Mouse (Mus musculus) urinary bladder, postnatal 25 days (tissue): ENCODE results near the gene Tagap.
A peak's percentile ranks its signal among the peaks of the same experiment; 100 is the strongest.
"Not testable (repeated sequence)": the region's sequence is repeated elsewhere in the genome, so short reads cannot be mapped to it uniquely, and the experiment has no call there.

ENCODE experiments used
- DNase-seq: peaks from one replicate; pipeline ENCODE4 v3.0.0; 2022; ENCODE audit warnings: low spot score

The Tagap gene

GRCm38 (mm10) chr17:7914596-7915227 is 11.1 kb upstream of the Tagap start:
- no peak for DNase-seq

- no peak for DNase-seq
These were observed 10.0 kb upstream of the Tagap start for GRCm38 (mm10) chr17:7915791-7916190.

- DNase-seq = no peak
These were observed 8.8 kb upstream of the Tagap start for GRCm38 (mm10) chr17:7916782-7917574.

- no peak for DNase-seq
These were observed 7.4 kb upstream of the Tagap start for GRCm38 (mm10) chr17:7918355-7918754.

GRCm38 (mm10) chr17:7919209-7919608 is 6.6 kb upstream of the Tagap start:
- DNase-seq = no peak

GRCm38 (mm10) chr17:7922564-7922963 is 3.2 kb upstream of the Tagap start:
- no peak for DNase-seq

GRCm38 (mm10) chr17:7924185-7924725 is 1.5 kb upstream of the Tagap start:
- no peak for DNase-seq

- DNase-seq = peak; percentile 72
These were observed 2.1 kb downstream of the Tagap start for GRCm38 (mm10) chr17:7927582-7928535.

GRCm38 (mm10) chr17:7928662-7929061 is 2.9 kb downstream of the Tagap start:
- DNase-seq = no peak

- no peak for DNase-seq
These were observed 3.5 kb downstream of the Tagap start for GRCm38 (mm10) chr17:7929279-7929678.

GRCm38 (mm10) chr17:7931096-7931990 is 5.5 kb downstream of the Tagap start:
- DNase-seq = no peak

GRCm38 (mm10) chr17:7932121-7932520 is 6.3 kb downstream of the Tagap start:
- DNase-seq = not testable (repeated sequence)

GRCm38 (mm10) chr17:7939640-7940039 is 13.8 kb downstream of the Tagap start:
- peak; percentile 28 for DNase-seq

GRCm38 (mm10) chr17:7945117-7946052 is 19.6 kb downstream of the Tagap start, which contains the start of gene Rsph3a:
Rsph3a (plus strand) TSS chr17:7945614.
- DNase-seq = peak; percentile 75

- DNase-seq = not testable (repeated sequence)
These were observed 20.3 kb downstream of the Tagap start for GRCm38 (mm10) chr17:7946053-7946627.

- not testable (repeated sequence) for DNase-seq
These were observed 25.5 kb downstream of the Tagap start for GRCm38 (mm10) chr17:7951333-7951732.

GRCm38 (mm10) chr17:7957242-7957641 is 31.4 kb downstream of the Tagap start:
- not testable (repeated sequence) for DNase-seq

- not testable (repeated sequence) for DNase-seq
These were observed 37.5 kb downstream of the Tagap start for GRCm38 (mm10) chr17:7963333-7963732.

GRCm38 (mm10) chr17:7964398-7964797 is 38.6 kb downstream of the Tagap start:
- DNase-seq = not testable (repeated sequence)
